Mouse (Mus musculus) ES-E14 (cell line): ENCODE data around the gene Sprn.

Experiments
- MAFK ChIP-seq: IDR thresholded peaks from 2 replicates; pipeline ENCODE4 v1.6.1; 2014; ENCODE audit warnings: mild to moderate bottlenecking, low read depth, low read length, inconsistent platforms; ENCODE audit not compliant: insufficient read depth
- ZNF384 ChIP-seq: IDR thresholded peaks from 2 replicates; pipeline ENCODE4 v1.6.1; 2012; ENCODE audit warnings: low read depth, low read length, inconsistent platforms

DNA sequence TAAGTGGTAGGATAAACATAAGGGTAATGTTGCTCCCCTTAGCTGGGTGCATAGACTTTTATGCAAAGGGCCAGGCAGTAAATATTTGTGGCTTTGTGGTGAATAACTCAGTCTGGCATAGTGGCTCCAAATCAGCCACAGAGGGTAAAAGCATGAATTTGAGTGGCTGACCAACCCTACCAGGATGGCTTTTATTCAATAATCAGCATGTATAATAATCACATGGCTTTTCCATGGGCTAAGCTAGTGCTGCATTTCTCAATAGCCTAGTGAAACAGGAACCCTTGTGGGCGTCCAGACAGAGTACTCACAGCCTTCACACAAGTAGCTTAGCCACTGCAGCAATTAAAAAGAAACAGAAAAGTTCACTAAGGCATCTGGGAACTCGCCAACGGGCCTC lies 42.7 kb downstream of the Sprn start:
- TF ChIP-seq MAFK: no peak
- TF ChIP-seq ZNF384: no peak
